Mouse (Mus musculus) testis, adult 2 months (tissue): ENCODE results near the gene Prr7.

Experiments
- CTCF ChIP-seq: fragments of 200-500 bp; IDR thresholded peaks from 2 replicates; pipeline ENCODE4 v1.5.1; 2012; ENCODE audit warnings: low read depth, mild to moderate bottlenecking, inconsistent platforms, low read length, moderate library complexity; ENCODE audit not compliant: control insufficient read depth, insufficient read depth, insufficient replicate concordance
- POLR2A ChIP-seq: fragments of 200-500 bp; IDR thresholded peaks from 2 replicates; pipeline ENCODE4 v1.6.1; 2012; ENCODE audit warnings: low read depth, mild to moderate bottlenecking, inconsistent platforms, low read length, moderate library complexity; ENCODE audit not compliant: control insufficient read depth

GRCm38 (mm10) chr13:55494883-55495621, 31.0 kb downstream of the Prr7 start:
- TF ChIP-seq CTCF (no peak), POLR2A (no peak)
